Mouse (Mus musculus) heart, embryonic 15.5 days (tissue): ENCODE results near the gene Cbx4. TPM values are rescaled to one million over a fixed set of nuclear protein-coding genes. Genes with fewer than 3 reads are reported as not detected.

ENCODE experiments used
- ATAC-seq: fragments of 200-750 bp; cut with Nextera tagmentation; replicated peaks from 2 replicates; pipeline ENCODE4 v1.8.0; 2017; ENCODE audit warnings: low read depth, moderate TSS enrichment; ENCODE audit not compliant: insufficient number of reproducible peaks, insufficient read depth, low FRiP score
- H3K27ac ChIP-seq: fragments of 300-500 bp; sonication (generic); 2 replicates; pipeline ENCODE4 v1.5.1; 2015; ENCODE audit warnings: mild to moderate bottlenecking, inconsistent platforms
- H3K27me3 ChIP-seq: fragments of 300-500 bp; sonication (generic); 2 replicates; pipeline ENCODE4 v1.6.1; 2015; ENCODE audit warnings: inconsistent platforms
- H3K36me3 ChIP-seq: fragments of 300-500 bp; sonication (generic); 2 replicates; pipeline ENCODE4 v1.6.1; 2015; ENCODE audit warnings: mild to moderate bottlenecking, inconsistent platforms
- H3K4me1 ChIP-seq: fragments of 300-500 bp; sonication (generic); replicated peaks from 2 replicates; pipeline ENCODE4 v1.6.1; 2015; ENCODE audit warnings: inconsistent platforms
- H3K4me2 ChIP-seq: fragments of 300-500 bp; sonication (generic); 2 replicates; pipeline ENCODE4 v1.6.1; 2015; ENCODE audit warnings: inconsistent platforms, mild to moderate bottlenecking, moderate library complexity
- H3K4me3 ChIP-seq: fragments of 300-500 bp; sonication (generic); 2 replicates; pipeline ENCODE4 v1.5.1; 2015; ENCODE audit warnings: mild to moderate bottlenecking, inconsistent platforms
- H3K9ac ChIP-seq: fragments of 300-500 bp; sonication (generic); 2 replicates; pipeline ENCODE4 v1.6.1; 2015; ENCODE audit warnings: mild to moderate bottlenecking, inconsistent platforms
- H3K9me3 ChIP-seq: fragments of 300-500 bp; sonication (generic); replicated peaks from 2 replicates; pipeline ENCODE4 v1.6.1; 2016; ENCODE audit warnings: inconsistent platforms
- WGBS: fragments of 180-500 bp; shearing (Covaris S2); methylation state at CpG from one replicate; pipeline ENCODE4 v1.1.7; 2015; ENCODE audit warnings: mixed read lengths; 5-methylcytosine and 5-hydroxymethylcytosine counted together
- polyA plus RNA-seq: library from polyadenylated mRNA; unstranded; fragments of >200 nt; fragmentation: Nextera tagmentation; extraction: Ambion mirVana; gene quantifications from 2 replicates; pipeline ENCODE4 v1.2.1, GENCODE M21; 2015

Cbx4 gene
- polyA plus RNA-seq, 1 experiment from 2014 or later, result 9.3 TPM

DNA sequence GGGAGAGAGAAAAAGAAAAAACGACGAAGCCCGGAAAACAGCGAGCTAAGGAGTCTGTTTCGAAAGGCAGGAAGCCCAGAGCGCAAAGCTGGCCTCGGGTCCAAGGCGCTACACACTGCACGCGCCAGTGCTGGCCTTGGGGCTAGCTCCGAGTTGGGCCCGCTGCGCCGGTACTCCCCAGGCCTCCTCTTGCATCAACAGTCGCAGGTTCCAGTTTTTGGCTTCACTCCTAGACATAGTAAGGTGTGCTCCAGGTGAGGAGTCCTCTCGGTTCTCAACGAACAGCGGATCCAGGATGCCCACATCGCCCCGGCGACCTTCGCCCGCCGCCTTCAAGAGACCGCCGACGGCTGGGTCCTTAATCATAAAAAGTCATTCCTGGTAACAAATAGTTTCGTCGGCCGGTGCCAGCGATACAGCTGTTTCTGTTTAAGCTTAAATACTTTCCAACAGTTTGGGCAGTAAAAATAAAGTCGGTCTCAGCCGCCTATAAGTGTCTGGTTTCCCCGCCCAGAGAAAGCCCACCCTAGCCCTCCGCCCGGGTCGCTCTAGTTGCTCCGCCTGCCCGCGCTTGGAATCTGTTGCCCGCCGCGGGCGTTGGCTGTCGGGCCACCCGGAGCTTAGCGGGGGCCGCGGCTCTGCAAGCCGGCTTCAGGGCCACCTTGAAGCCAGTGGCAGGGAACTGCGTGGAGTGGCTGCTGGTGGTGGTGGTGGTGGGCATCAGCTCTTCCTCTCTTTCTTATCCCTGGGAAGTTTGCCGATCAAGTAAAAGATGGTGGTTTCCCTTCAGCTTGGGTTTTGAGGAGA is 43.4 kb downstream of the Cbx4 start:
- Histone ChIP-seq H3K9me3 (no peaks in the 10 kb centered on the region), H3K4me2 (peak overlapping the region; percentile 99), H3K9ac (no peak overlapping the region), H3K4me3 (peak overlapping the region; percentile 74), H3K27me3 (peaks cover 77% of the 10 kb centered on the region), H3K36me3 (peaks cover 8% of the 10 kb centered on the region), H3K27ac (no peak overlapping the region), H3K4me1 (peaks cover 73% of the 10 kb centered on the region)
- ATAC-seq, result no peak
- 1% methylated on average over 52 of the region's 52 CpGs for whole genome bisulfite sequencing

- peak overlapping the region; percentile 74 for H3K4me3 ChIP-seq
- no peak for ATAC-seq
- H3K4me1 ChIP-seq, result peaks cover 73% of the 10 kb centered on the region
- 2% methylated on average over 31 of the region's 31 CpGs for WGBS
- H3K9ac ChIP-seq, result peak overlapping the region; percentile 71
- H3K27ac ChIP-seq, result no peak overlapping the region
- no peaks in the 10 kb centered on the region for H3K9me3 ChIP-seq
- H3K27me3 ChIP-seq, result peaks cover 77% of the 10 kb centered on the region
- peaks cover 8% of the 10 kb centered on the region for H3K36me3 ChIP-seq
- H3K4me2 ChIP-seq, result peak overlapping the region; percentile 99
These were observed 44.1 kb downstream of the Cbx4 start for GRCm38 (mm10) chr11:119041750-119042465.

DNA sequence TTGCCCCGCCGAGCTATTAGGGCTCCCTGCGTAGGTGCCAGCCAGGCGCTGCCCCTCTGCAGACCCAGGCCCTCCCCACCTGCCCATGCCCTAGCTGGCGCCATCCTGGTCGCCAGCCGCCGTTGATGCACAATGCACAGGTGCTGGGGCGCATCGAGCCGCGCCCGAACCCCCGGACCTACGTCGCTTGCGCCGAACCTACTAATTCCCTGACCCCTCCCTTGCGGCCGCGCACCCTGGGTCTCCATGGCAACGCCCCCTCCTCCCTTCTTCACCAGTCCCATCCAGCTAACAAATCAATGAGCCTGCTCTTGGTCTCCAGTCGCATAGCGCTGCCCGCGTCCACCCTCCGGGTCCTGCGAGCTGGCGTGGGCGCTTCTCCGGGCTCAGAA is 44.7 kb downstream of the Cbx4 start:
- H3K27me3 ChIP-seq, result peaks cover 77% of the 10 kb centered on the region
- peak overlapping the region; percentile 74 for H3K4me3 ChIP-seq
- H3K4me1 ChIP-seq, result peaks cover 69% of the 10 kb centered on the region
- WGBS, result under 1% methylated on average over 31 of the region's 31 CpGs
- H3K9ac ChIP-seq, result peak overlapping the region; percentile 71
- H3K27ac ChIP-seq, result no peak overlapping the region
- peak overlapping the region; percentile 99 for H3K4me2 ChIP-seq
- ATAC-seq, result no peak; the same call in 1 of the 2 replicates
- no peaks in the 10 kb centered on the region for H3K9me3 ChIP-seq
- peaks cover 8% of the 10 kb centered on the region for H3K36me3 ChIP-seq

GRCm38 (mm10) chr11:119040600-119041324 is 45.3 kb downstream of the Cbx4 start, which contains the start of gene Cbx8:
TSS of gene Cbx8 (minus strand) at chr11:119040969.
- H3K4me1 ChIP-seq, result peaks cover 70% of the 10 kb centered on the region
- ATAC-seq, result peak; percentile 95
- peaks cover 8% of the 10 kb centered on the region for H3K36me3 ChIP-seq
- H3K4me2 ChIP-seq, result peak within 1 kb of the TSS; percentile 99
- WGBS, result under 1% methylated on average over 51 of the region's 63 CpGs
- peak within 1 kb of the TSS; percentile 79 for H3K9ac ChIP-seq
- peak within 1 kb of the TSS; percentile 74 for H3K4me3 ChIP-seq
- H3K27ac ChIP-seq, result peak within 1 kb of the TSS; percentile 90
- H3K27me3 ChIP-seq, result peaks cover 77% of the 10 kb centered on the region
- no peaks in the 10 kb centered on the region for H3K9me3 ChIP-seq

DNA sequence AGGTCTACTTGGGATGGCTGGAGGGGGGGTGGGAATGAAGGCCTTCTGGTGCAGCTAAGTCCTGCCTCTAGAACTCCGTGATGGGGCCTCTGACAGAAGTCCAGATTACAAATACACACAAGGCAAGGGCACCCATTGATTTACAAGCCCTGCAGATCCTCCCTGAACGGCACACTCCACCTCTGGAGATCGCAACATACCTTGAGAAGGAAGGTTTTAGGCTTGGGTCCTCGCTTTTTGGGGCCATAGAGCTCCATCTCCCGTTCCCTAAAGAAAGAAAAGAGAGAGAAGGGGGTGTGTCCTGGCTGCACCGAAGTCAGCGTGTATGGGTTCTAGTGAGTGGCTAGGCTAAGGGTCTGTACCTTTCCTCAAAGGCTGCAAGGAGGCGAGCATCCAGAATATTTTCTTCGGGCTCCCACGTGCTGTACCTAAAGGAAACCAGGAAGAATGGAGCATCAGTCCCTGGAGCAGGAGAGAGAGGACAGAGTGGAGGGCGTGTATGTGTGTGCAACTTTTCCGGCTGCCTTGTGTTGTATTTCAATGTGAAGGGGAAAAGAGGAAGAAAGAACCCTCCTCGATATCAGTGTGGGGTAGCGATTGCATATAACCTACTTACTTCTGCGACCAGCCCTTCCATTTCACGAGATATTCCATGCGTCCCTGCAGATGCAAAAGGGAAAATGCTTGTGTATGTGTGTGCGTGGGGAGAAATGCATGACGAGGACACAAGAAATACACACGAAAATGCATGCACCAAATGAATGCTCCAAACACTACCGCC is 46.1 kb downstream of the Cbx4 start:
- H3K4me1 ChIP-seq, result peaks cover 74% of the 10 kb centered on the region
- H3K27ac ChIP-seq, result no peak overlapping the region
- H3K9ac ChIP-seq, result peak overlapping the region; percentile 79
- peak overlapping the region; percentile 74 for H3K4me3 ChIP-seq
- peaks cover 77% of the 10 kb centered on the region for H3K27me3 ChIP-seq
- H3K9me3 ChIP-seq, result no peaks in the 10 kb centered on the region
- H3K36me3 ChIP-seq, result peaks cover 8% of the 10 kb centered on the region
- WGBS, result 17% methylated on average over 21 of the region's 21 CpGs
- H3K4me2 ChIP-seq, result peak overlapping the region; percentile 69
- ATAC-seq, result no peak

GRCm38 (mm10) chr11:119038744-119039484 is 47.1 kb downstream of the Cbx4 start:
- peaks cover 76% of the 10 kb centered on the region for H3K27me3 ChIP-seq
- no peak for ATAC-seq
- 68% methylated on average over 22 of the region's 22 CpGs for WGBS
- no peak overlapping the region for H3K4me3 ChIP-seq
- peaks cover 72% of the 10 kb centered on the region for H3K4me1 ChIP-seq
- no peak overlapping the region for H3K27ac ChIP-seq
- H3K9ac ChIP-seq, result no peak overlapping the region
- no peak overlapping the region for H3K4me2 ChIP-seq
- H3K9me3 ChIP-seq, result no peaks in the 10 kb centered on the region
- peaks cover 8% of the 10 kb centered on the region for H3K36me3 ChIP-seq

DNA sequence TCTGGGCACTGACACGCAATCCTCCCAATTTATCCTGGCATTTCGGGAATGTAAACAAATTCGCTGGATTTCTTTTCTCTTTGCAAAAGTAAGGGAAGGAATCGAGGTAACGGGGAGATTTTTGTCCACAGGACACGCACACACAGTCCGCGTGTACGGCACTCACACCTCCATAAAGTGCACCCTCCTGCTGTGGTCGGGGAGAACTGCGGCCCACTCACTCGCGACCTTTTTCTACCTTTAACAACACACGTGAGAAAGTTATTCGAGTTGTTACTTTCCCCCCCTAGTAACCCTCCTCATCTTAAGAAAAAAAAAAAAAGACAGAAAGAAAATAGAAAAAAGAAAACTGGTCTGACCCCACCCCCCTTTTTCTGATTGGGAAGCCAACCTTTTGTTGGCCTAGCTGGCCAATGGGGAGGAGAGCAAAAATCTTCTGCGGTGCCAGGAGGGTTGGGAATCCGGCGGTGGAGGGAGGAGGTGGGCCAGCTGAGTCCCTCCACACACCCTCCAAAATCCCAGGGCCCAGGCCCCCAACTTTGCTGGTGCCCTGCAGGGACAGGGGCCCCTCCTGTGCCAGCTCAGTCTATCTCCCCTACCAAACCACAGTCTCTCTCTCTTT is 48.1 kb downstream of the Cbx4 start:
- H3K36me3 ChIP-seq, result peaks cover 8% of the 10 kb centered on the region
- peaks cover 76% of the 10 kb centered on the region for H3K27me3 ChIP-seq
- no peak for ATAC-seq
- peak overlapping the region; percentile 97 for H3K4me2 ChIP-seq
- 39% methylated on average over 18 of the region's 18 CpGs for WGBS
- H3K9me3 ChIP-seq, result no peaks in the 10 kb centered on the region
- H3K27ac ChIP-seq, result no peak overlapping the region
- peaks cover 69% of the 10 kb centered on the region for H3K4me1 ChIP-seq
- H3K9ac ChIP-seq, result peak overlapping the region; percentile 65; the same call in 1 of the 2 replicates
- peak overlapping the region; percentile 62 for H3K4me3 ChIP-seq

DNA sequence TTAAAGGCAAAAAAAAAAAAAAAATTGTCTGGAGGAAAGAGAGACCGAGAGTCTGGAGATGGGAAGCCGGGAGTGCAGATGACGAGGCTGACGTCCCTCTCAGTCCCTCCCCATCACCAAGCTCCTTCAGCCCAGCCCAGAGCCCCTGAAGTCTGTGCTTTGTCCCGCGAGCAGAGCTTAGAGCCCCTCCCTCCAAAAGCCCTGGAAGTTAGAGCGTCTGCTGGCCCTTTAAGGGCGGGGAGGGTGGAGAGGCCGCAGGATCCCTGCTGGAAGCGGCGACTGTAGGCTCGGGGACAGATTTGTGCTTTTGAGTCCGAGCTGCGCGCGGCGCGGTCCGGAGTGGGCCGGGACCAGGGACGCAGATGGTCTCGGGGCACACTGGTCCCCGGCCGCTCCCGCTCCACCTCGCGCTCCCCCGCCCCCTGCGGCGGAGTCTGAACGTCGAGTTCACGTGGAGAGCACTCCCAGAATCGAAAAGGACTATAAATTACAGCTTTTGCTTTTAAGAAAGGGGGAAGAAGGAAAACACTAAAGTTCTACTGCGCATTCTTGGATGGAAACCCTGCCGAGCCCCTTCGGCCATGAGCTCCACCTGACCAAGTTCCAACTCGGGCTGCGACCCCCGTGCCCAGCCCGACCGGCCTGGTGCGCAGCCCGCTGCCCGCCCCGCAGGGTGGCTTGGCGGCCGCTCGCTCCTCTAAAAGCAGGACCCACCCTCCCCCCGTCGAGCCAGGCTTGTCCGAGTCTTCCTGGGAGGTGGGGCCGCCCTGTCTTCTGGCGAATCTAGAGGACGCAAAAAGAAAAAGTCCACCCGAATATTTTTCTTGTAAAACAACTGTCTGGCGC is 48.9 kb downstream of the Cbx4 start:
- Histone ChIP-seq H3K9ac (peak overlapping the region; percentile 65), H3K27ac (no peak overlapping the region), H3K36me3 (peaks cover 8% of the 10 kb centered on the region), H3K27me3 (peaks cover 69% of the 10 kb centered on the region), H3K4me2 (peak overlapping the region; percentile 97), H3K4me3 (peak overlapping the region; percentile 62), H3K4me1 (peaks cover 62% of the 10 kb centered on the region), H3K9me3 (no peaks in the 10 kb centered on the region)
- 5% methylated on average over 57 of the region's 57 CpGs for WGBS
- ATAC-seq, result no peak

DNA sequence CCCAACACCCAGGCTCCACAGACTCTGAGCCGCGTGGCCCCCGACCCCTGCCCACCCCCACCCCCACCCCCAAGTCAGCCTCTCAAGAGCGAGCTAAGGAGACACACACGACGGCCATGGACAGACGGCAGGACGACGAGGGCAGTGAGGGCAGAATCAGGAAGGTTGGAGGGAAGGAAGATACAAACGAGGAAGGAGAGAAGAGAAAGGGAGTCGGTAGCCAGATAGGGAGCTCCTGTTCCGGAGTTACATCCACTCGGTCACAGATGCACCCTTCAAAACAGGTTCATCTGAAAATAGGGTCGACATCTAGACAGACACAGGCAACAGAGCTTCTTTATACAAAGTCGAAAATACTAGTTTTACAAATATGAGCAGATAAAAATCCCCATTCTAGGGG is 49.6 kb downstream of the Cbx4 start:
- H3K9me3 ChIP-seq, result no peaks in the 10 kb centered on the region
- H3K9ac ChIP-seq, result no peak overlapping the region
- peaks cover 8% of the 10 kb centered on the region for H3K36me3 ChIP-seq
- no peak for ATAC-seq
- peak overlapping the region; percentile 62 for H3K4me3 ChIP-seq
- H3K27ac ChIP-seq, result no peak overlapping the region
- WGBS, result 11% methylated on average over 15 of the region's 15 CpGs
- peaks cover 62% of the 10 kb centered on the region for H3K27me3 ChIP-seq
- H3K4me2 ChIP-seq, result peak overlapping the region; percentile 97
- peaks cover 55% of the 10 kb centered on the region for H3K4me1 ChIP-seq
